Mouse (Mus musculus): ENCODE data around the gene Rgs9.

GRCm38 (mm10) chr11:109319946-109320345 is 22.0 kb upstream of the Rgs9 start:
- TF ChIP-seq CTCF (IDR thresholded peaks at IDR 0.05; ENCODE audit: extremely low read depth, insufficient read depth, insufficient read length, insufficient replicate concordance) (no peak), POLR2A (IDR thresholded peaks at IDR 0.05; ENCODE audit: low read depth, low read length) (no peak)

Data from spleen, adult 2 months (tissue).